ENCODE assay signal across 11 mouse cellular contexts in the genomic region with DNA sequence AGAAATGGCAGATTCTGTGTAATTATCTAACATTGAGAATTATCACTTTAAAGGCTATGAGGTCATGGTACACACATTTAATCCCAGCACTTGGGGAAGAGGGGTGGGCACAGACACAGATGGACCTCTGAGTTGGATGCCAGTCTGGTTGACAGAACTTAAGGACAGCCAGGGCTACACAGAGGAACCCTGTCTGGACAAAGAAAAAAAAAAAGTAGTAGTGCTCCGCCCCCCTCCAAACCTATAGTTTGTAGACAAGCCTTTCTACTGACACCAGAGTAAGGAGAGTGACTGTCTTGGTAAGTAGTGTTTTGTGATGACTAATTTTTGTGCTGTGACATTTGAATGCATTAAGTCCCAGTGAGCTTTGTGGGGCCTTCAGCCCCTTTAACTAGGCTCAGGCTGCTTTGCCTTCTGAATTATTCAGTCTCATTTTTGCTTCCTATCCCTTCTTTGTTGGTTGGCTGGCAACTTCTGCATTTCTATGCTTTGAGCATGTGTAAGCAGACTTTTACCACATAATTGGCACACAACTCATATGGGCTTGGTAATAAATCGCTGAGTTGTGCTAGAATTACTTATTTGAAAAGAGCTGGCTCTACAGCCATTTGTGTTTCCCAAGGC. TPM values are rescaled to one million over a fixed set of nuclear protein-coding genes. Genes with fewer than 3 reads are reported as not detected.
DNase-seq lines count a peak whose midpoint lies in the region; ATAC-seq and TF ChIP-seq lines count a peak whose summit lies in the region.
"Had no signal": no experiment of that assay in that cellular context is flagged by ENCODE, and none has a peak within 500 bp of the region (broad histone marks: within the 10 kb centered on the region; RNA-seq: fewer than 3 reads in every experiment).

No protein-coding gene starts in this region.

- H3K4me1 ChIP-seq in kidney, embryonic 16.5 days (ENCODE audit: insufficient read depth, low read length) = peaks cover 25% of the 10 kb centered on the region
- peaks cover 23% of the 10 kb centered on the region; the same call in 1 of the 2 replicates for H3K4me1 ChIP-seq in kidney, adult 2 months (ENCODE audit: control insufficient read depth, insufficient read depth, low read length)
- H3K4me1 ChIP-seq in brown adipose tissue, adult 24 weeks (ENCODE audit: control insufficient read depth, insufficient read depth, insufficient read length, low read length) = peaks cover 18% of the 10 kb centered on the region; the same call in 1 of the 2 replicates
- H3K4me1 ChIP-seq in hindbrain, postnatal 0 days (ENCODE audit: insufficient read depth, low read length) = peaks cover 27% of the 10 kb centered on the region
- peaks cover 33% of the 10 kb centered on the region for H3K4me1 ChIP-seq in midbrain, embryonic 16.5 days (ENCODE audit: control insufficient read depth, insufficient read depth, low read length)

- H3K4me3 ChIP-seq in kidney, embryonic 16.5 days (ENCODE audit: low read length) = 0 out of 2 replicates have a peak overlapping the region, but pooled peaks have one; percentile 4
- no peak overlapping the region for H3K4me3 ChIP-seq in kidney, adult 2 months (ENCODE audit: insufficient read depth, low read depth, low read length)
- no peak overlapping the region for H3K4me3 ChIP-seq in brown adipose tissue, adult 24 weeks (ENCODE audit: insufficient read depth, low read depth, low read length)
- H3K4me3 ChIP-seq in hindbrain, postnatal 0 days (ENCODE audit: low read length) = no peak overlapping the region
- H3K4me3 ChIP-seq in midbrain, embryonic 16.5 days (ENCODE audit: low read depth, low read length) = no peak overlapping the region
- H3K4me3 ChIP-seq: liver, embryonic 15.5 days had no signal

- WGBS in kidney, embryonic 16.5 days = 77% methylated on average over 2 of the region's 2 CpGs
- WGBS in kidney, adult 2 months = 69% methylated on average over 2 of the region's 2 CpGs
- WGBS in hindbrain, postnatal 0 days = 39% methylated on average over 2 of the region's 2 CpGs
- WGBS in midbrain, embryonic 16.5 days = 48% methylated on average over 2 of the region's 2 CpGs

- no peaks in the 10 kb centered on the region for H3K27me3 ChIP-seq in kidney, embryonic 16.5 days (ENCODE audit: insufficient read depth, low read length)
- no peaks in the 10 kb centered on the region for H3K27me3 ChIP-seq in kidney, adult 2 months (replicated peaks; ENCODE audit: control insufficient read depth, insufficient read depth, low read length)
- H3K27me3 ChIP-seq in hindbrain, postnatal 0 days (ENCODE audit: insufficient read depth, low read length) = no peaks in the 10 kb centered on the region
- H3K27me3 ChIP-seq in midbrain, embryonic 16.5 days (ENCODE audit: control insufficient read depth, insufficient read depth, low read depth, low read length) = no peaks in the 10 kb centered on the region
- H3K27me3 ChIP-seq: liver, embryonic 15.5 days; Patski had no signal

- no peaks in the 10 kb centered on the region for H3K9me3 ChIP-seq in kidney, embryonic 16.5 days (ENCODE audit: low read length)
- H3K9me3 ChIP-seq in hindbrain, postnatal 0 days (ENCODE audit: low read length) = no peaks in the 10 kb centered on the region
- H3K9me3 ChIP-seq in midbrain, embryonic 16.5 days (replicated peaks; ENCODE audit: control insufficient read depth, low read length, poor library complexity, severe bottlenecking) = no peaks in the 10 kb centered on the region
- H3K9me3 ChIP-seq: liver, embryonic 15.5 days had no signal

- TF ChIP-seq CTCF in kidney, adult 2 months (conservative IDR thresholded peaks at IDR 0.05; ENCODE audit: insufficient read depth, insufficient read length, low read depth, low read length) = no peak
- TF ChIP-seq CTCF in hindbrain, postnatal 0 days (IDR thresholded peaks at IDR 0.05; ENCODE audit: low read depth) = no peak

- no peak for ATAC-seq in kidney, embryonic 16.5 days (ENCODE audit: low FRiP score, low TSS enrichment)
- ATAC-seq in hindbrain, postnatal 0 days = no peak
- no peak for ATAC-seq in midbrain, embryonic 16.5 days
- ATAC-seq: Patski had no signal

- H3K4me2 ChIP-seq in kidney, embryonic 16.5 days (replicated peaks; ENCODE audit: low read depth, low read length) = no peak overlapping the region
- peak overlapping the region; percentile 87 for H3K4me2 ChIP-seq in hindbrain, postnatal 0 days (ENCODE audit: low read depth, low read length)
- H3K4me2 ChIP-seq in midbrain, embryonic 16.5 days (ENCODE audit: low read length) = peak overlapping the region; percentile 30

- H3K27ac ChIP-seq in kidney, embryonic 16.5 days (ENCODE audit: low read length) = no peak overlapping the region
- no peak overlapping the region for H3K27ac ChIP-seq in kidney, adult 2 months (ENCODE audit: insufficient read depth, low read depth, low read length)
- H3K27ac ChIP-seq in brown adipose tissue, adult 24 weeks (replicated peaks; ENCODE audit: low read depth, low read length) = 0 out of 2 replicates have a peak overlapping the region, but pooled peaks have one; percentile 14
- H3K27ac ChIP-seq in hindbrain, postnatal 0 days = no peak overlapping the region
- H3K27ac ChIP-seq in midbrain, embryonic 16.5 days (ENCODE audit: low read length) = no peak overlapping the region
- H3K27ac ChIP-seq: liver, embryonic 15.5 days had no signal

- no peak overlapping the region for H3K9ac ChIP-seq in kidney, embryonic 16.5 days (replicated peaks; ENCODE audit: low read length)
- H3K9ac ChIP-seq in hindbrain, postnatal 0 days (replicated peaks; ENCODE audit: low read length) = no peak overlapping the region
- no peak overlapping the region for H3K9ac ChIP-seq in midbrain, embryonic 16.5 days (ENCODE audit: low read depth, low read length)
- H3K9ac ChIP-seq: liver, embryonic 15.5 days had no signal

- no peak for TF ChIP-seq POLR2A in kidney, adult 2 months (IDR thresholded peaks at IDR 0.05; ENCODE audit: low read depth, low read length)

- no peak for DNase-seq in kidney, adult 2 months
- DNase-seq in hindbrain, postnatal 0 days (ENCODE audit: low spot score) = peak; percentile 55
- no peak for DNase-seq in urinary bladder, adult 18-20 months (ENCODE audit: low spot score in 2 of 2)
- no peak for DNase-seq in layer of hippocampus, postnatal 10 days (ENCODE audit: low spot score in 2 of 2)
- DNase-seq in layer of hippocampus, postnatal 14 days (ENCODE audit: low spot score in 2 of 2) = no peak
- DNase-seq: cerebellum, postnatal 10 days had no signal

- H3K36me3 ChIP-seq in kidney, embryonic 16.5 days (ENCODE audit: insufficient read depth, low read length) = no peaks in the 10 kb centered on the region
- no peaks in the 10 kb centered on the region for H3K36me3 ChIP-seq in kidney, adult 2 months (ENCODE audit: control insufficient read depth, insufficient read depth, low read length)
- H3K36me3 ChIP-seq in hindbrain, postnatal 0 days (ENCODE audit: insufficient read depth, low read length) = no peaks in the 10 kb centered on the region
- no peaks in the 10 kb centered on the region for H3K36me3 ChIP-seq in midbrain, embryonic 16.5 days (ENCODE audit: control insufficient read depth, insufficient read depth, low read length)

RNA-seq across cellular contexts. Expression of gene Gdi2, which starts 3.4 kb away (rescaled TPM):
- 435 and 448 TPM in 2 replicates for polyA plus RNA-seq in kidney, embryonic 16.5 days (2015; fragmentation: Nextera tagmentation; extraction: Ambion mirVana)
- 159 and 174 TPM in 2 replicates for polyA plus RNA-seq in kidney, adult 2 months (2012; rRNA removed)
- 287 and 477 TPM in 2 replicates for polyA plus RNA-seq in brown adipose tissue, adult 24 weeks (2012; ENCODE audit: insufficient read depth, insufficient read length, missing spikeins)
- total RNA-seq in hindbrain, postnatal 0 days (2014; rRNA removed) = 185 and 300 TPM in 2 replicates
- polyA plus RNA-seq in hindbrain, postnatal 0 days (2015; fragmentation: Nextera tagmentation; extraction: Ambion mirVana) = 396 and 400 TPM in 2 replicates
- polyA plus RNA-seq in midbrain, embryonic 16.5 days (2015; fragmentation: Nextera tagmentation; extraction: Ambion mirVana) = 394 and 409 TPM in 2 replicates
- total RNA-seq in layer of hippocampus, postnatal 10 days (2021) = 100 to 1,000 TPM; 338 to 356 TPM
- total RNA-seq in layer of hippocampus, postnatal 14 days (2021) = 100 to 1,000 TPM; 301 to 313 TPM
